Mouse (Mus musculus) forebrain, embryonic 15.5 days (tissue): ENCODE measurements around the gene Cadps. TPM values are rescaled to one million over a fixed set of nuclear protein-coding genes. Genes with fewer than 3 reads are reported as not detected.
A peak's percentile ranks its signal among the peaks of the same experiment; 100 is the strongest.

Experiments used
- ATAC-seq: fragments of 200-750 bp; cut with Nextera tagmentation; replicated peaks from 2 replicates; pipeline ENCODE4 v1.8.0; 2017; ENCODE audit warnings: mild to moderate bottlenecking, moderate TSS enrichment, moderate library complexity
- H3K27ac ChIP-seq: fragments of 300-500 bp; sonication (generic); replicated peaks from 2 replicates; pipeline ENCODE4 v1.5.1; 2015; ENCODE audit warnings: mild to moderate bottlenecking, inconsistent platforms
- H3K27me3 ChIP-seq: fragments of 300-500 bp; sonication (generic); 2 replicates; pipeline ENCODE4 v1.6.1; 2015; ENCODE audit warnings: inconsistent platforms
- H3K36me3 ChIP-seq: fragments of 300-500 bp; sonication (generic); 2 replicates; pipeline ENCODE4 v1.6.1; 2015; ENCODE audit warnings: mild to moderate bottlenecking, inconsistent platforms
- H3K4me1 ChIP-seq: fragments of 300-500 bp; sonication (generic); 2 replicates; pipeline ENCODE4 v1.6.1; 2015; ENCODE audit warnings: inconsistent platforms
- H3K4me2 ChIP-seq: fragments of 300-500 bp; sonication (generic); replicated peaks from 2 replicates; pipeline ENCODE4 v1.6.1; 2015; ENCODE audit warnings: mild to moderate bottlenecking, inconsistent platforms
- H3K4me3 ChIP-seq: fragments of 300-500 bp; sonication (generic); 2 replicates; pipeline ENCODE4 v1.5.1; 2015; ENCODE audit warnings: mild to moderate bottlenecking, inconsistent platforms
- H3K9ac ChIP-seq: fragments of 300-500 bp; sonication (generic); replicated peaks from 2 replicates; pipeline ENCODE4 v1.6.1; 2015; ENCODE audit warnings: mild to moderate bottlenecking, inconsistent platforms
- H3K9me3 ChIP-seq: fragments of 300-500 bp; sonication (generic); 2 replicates; pipeline ENCODE4 v1.6.1; 2016; ENCODE audit warnings: inconsistent platforms
- WGBS: fragments of 180-500 bp; shearing (Covaris S2); methylation state at CpG from one replicate; pipeline ENCODE4 v1.1.7; 2015; ENCODE audit warnings: mixed read lengths; 5-methylcytosine and 5-hydroxymethylcytosine counted together
- polyA plus RNA-seq: library from polyadenylated mRNA; unstranded; fragments of >200 nt; fragmentation: Nextera tagmentation; extraction: Ambion mirVana; gene quantifications from 2 replicates; pipeline ENCODE4 v1.2.1, GENCODE M21; 2015

The Cadps gene
- 27.2 and 33.9 TPM in 2 replicates for polyA plus RNA-seq

DNA sequence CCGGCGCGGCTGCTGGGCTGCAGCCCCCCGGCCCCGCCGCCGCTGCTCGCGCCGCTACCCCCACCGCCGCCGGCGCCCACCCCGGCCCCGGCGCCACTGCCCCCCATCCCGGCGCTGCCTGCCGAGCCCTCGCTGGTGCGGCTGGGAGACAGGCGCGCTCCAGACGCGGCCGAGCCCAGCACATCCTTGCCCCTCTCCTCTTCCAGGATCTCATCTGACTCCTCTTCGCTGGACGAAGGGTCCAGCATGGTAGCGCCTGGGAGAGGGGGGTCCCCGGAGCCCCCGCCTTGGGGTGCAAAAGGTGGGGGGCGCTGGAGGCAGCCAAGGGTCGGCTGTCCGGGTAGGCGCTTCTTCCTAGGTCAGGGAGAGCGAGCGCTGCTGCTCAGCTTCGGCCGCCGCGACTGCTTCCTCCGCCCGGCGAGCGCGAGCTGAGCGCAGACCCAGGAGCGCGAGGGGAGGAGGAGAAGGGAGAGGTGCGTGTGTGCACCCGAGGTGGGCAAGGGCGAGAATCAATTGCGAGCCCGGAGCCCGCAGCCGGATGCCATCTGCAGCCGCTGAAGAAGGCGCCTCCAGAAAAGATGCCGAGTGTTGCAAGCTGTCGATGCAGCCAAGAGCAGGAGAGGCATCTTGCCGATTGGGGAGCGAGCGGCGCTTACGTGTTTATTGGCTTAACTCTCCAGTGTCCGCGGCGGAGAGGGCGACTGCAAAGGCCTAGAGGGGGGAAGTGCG is at the start of gene Cadps:
Gene Cadps, minus strand, starts transcription at position 589 of the 729 bp plus-strand sequence.
- H3K9ac ChIP-seq, result peak within 1 kb of the TSS; percentile 96
- H3K4me1 ChIP-seq, result peaks cover 39% of the 10 kb centered on the region
- H3K36me3 ChIP-seq, result no peaks in the 10 kb centered on the region
- H3K27me3 ChIP-seq, result no peaks in the 10 kb centered on the region
- peak within 1 kb of the TSS; percentile 66 for H3K4me2 ChIP-seq
- ATAC-seq, result peak; percentile 80
- peak within 1 kb of the TSS; percentile 89 for H3K4me3 ChIP-seq
- 2% methylated on average over 66 of the region's 71 CpGs for WGBS
- H3K9me3 ChIP-seq, result no peaks in the 10 kb centered on the region
- H3K27ac ChIP-seq, result peak within 1 kb of the TSS; percentile 98

DNA sequence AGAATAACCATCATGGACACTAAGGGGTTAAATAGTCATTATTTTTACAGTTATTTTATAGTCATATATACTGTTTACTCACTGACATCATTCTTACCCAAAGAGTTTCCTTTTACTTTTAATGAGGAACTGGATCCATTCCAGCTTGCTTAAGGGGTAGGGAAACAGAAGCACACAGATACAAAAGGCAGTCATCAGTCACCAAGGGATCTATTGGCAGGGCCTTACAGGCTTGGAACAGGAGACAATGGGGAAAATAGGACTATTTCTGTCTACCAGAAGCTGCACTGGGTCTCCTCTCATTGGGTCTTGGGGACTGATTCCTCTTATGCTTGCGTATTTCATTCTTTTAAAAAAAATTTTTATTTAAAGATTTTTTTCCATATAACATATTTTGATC is 46.7 kb upstream of the Cadps start:
- no peak for ATAC-seq
- WGBS, result 68% methylated on average over 1 of the region's 1 CpGs
- Histone ChIP-seq H3K27me3 (no peaks in the 10 kb centered on the region), H3K4me1 (no peaks in the 10 kb centered on the region), H3K27ac (no peak overlapping the region), H3K4me3 (no peak overlapping the region), H3K4me2 (no peak overlapping the region), H3K9ac (no peak overlapping the region), H3K9me3 (no peaks in the 10 kb centered on the region), H3K36me3 (no peaks in the 10 kb centered on the region)

DNA sequence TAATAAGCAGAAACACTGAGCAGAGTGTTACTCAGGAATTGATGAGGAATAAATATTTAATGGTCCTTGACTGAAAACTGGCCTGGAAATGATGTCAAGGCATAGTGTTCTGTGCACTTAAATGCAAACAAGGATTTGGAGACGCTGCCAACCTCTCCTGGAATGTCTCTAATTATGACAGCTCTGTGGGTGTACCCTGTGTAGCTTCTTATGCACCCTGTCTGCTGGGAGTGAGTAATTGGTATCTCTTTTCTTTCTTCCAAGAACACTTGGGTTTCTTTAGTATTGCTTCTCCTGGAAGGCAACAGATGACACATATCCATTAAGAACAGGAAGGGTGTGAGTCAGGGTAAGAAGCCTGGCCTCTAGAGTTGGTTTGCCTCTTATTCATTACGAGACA is 42.4 kb upstream of the Cadps start:
- H3K4me3 ChIP-seq, result no peak overlapping the region
- no peak overlapping the region for H3K27ac ChIP-seq
- H3K36me3 ChIP-seq, result no peaks in the 10 kb centered on the region
- H3K9ac ChIP-seq, result no peak overlapping the region
- no peaks in the 10 kb centered on the region for H3K4me1 ChIP-seq
- ATAC-seq, result no peak
- no peaks in the 10 kb centered on the region for H3K27me3 ChIP-seq
- no peaks in the 10 kb centered on the region for H3K9me3 ChIP-seq
- H3K4me2 ChIP-seq, result no peak overlapping the region
- WGBS, result 60% methylated on average over 2 of the region's 2 CpGs

DNA sequence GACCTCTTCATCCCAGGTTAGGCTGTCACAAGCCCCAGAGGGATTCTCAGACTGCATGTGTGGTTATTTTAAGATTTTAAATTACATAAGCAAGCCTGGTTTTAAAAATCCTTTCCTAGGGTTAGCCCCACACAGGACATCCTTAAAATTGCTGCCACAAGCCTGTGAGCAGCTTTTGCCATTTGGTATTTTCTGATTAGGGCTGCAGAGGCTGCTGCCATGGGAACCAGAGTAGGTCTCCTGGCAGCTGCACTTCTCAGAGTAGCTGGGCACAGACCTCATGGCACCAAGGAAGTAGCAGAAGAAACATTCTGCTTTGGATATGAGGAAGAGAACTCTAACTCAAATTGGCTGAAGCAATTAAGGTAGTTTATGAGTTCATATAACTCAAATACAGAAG is 21.0 kb upstream of the Cadps start:
- no peaks in the 10 kb centered on the region for H3K9me3 ChIP-seq
- H3K9ac ChIP-seq, result no peak overlapping the region
- H3K4me3 ChIP-seq, result no peak overlapping the region
- no peak overlapping the region for H3K27ac ChIP-seq
- H3K36me3 ChIP-seq, result no peaks in the 10 kb centered on the region
- no peak for ATAC-seq
- H3K4me2 ChIP-seq, result no peak overlapping the region
- no peaks in the 10 kb centered on the region for H3K27me3 ChIP-seq
- peaks cover 6% of the 10 kb centered on the region; the same call in 1 of the 2 replicates for H3K4me1 ChIP-seq

DNA sequence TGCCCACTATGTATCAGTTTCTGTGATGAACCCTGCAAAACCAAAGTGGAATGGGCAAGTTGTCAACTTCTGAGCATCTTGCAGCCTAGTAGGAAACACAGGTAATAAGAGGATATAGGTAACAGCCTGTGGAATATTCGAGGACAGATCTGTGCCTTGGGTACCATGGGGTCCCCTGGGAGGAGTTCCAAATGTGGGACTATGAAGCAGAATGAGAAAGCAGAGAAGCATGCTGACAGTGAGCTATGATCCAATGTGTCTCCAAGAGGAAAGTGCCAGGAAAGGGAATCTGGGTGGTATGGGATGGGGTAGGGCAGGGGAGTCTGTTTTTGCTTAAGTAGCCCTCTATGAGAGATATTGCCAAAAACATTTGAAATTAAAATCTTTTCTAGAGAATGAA is 16.6 kb upstream of the Cadps start:
- Histone ChIP-seq H3K4me1 (peaks cover 19% of the 10 kb centered on the region), H3K27me3 (no peaks in the 10 kb centered on the region), H3K4me2 (no peak overlapping the region), H3K4me3 (no peak overlapping the region), H3K36me3 (no peaks in the 10 kb centered on the region), H3K9ac (no peak overlapping the region), H3K27ac (no peak overlapping the region; the same call in 1 of the 2 replicates), H3K9me3 (no peaks in the 10 kb centered on the region)
- 70% methylated on average over 1 of the region's 1 CpGs for WGBS
- ATAC-seq, result 0 out of 2 replicates have a peak, but pooled peaks have one; percentile 38

DNA sequence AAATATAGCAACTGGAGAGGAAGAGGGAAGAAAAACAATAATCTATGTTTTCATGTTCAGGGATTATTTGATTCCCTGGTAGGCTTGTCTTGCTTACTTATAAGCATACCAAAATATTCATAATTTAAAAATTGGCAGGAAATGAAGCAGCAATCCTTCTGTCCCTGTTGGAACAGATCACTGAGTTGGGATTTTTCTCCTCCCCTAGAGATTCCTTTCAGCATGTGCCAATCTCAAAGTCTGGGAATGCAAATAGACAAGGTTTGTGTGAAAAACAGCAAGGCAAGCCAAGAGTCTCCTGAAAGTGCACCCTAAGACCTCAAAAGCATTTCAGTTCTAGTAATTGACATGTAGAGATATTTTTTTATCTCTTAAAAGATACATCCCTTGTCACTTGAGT is 16.1 kb upstream of the Cadps start:
- no peak overlapping the region for H3K9ac ChIP-seq
- no peak overlapping the region for H3K4me3 ChIP-seq
- peak; percentile 48 for ATAC-seq
- no peaks in the 10 kb centered on the region for H3K36me3 ChIP-seq
- no peak overlapping the region for H3K4me2 ChIP-seq
- H3K4me1 ChIP-seq, result peaks cover 19% of the 10 kb centered on the region
- no peak overlapping the region; the same call in 1 of the 2 replicates for H3K27ac ChIP-seq
- no peaks in the 10 kb centered on the region for H3K9me3 ChIP-seq
- no peaks in the 10 kb centered on the region for H3K27me3 ChIP-seq

DNA sequence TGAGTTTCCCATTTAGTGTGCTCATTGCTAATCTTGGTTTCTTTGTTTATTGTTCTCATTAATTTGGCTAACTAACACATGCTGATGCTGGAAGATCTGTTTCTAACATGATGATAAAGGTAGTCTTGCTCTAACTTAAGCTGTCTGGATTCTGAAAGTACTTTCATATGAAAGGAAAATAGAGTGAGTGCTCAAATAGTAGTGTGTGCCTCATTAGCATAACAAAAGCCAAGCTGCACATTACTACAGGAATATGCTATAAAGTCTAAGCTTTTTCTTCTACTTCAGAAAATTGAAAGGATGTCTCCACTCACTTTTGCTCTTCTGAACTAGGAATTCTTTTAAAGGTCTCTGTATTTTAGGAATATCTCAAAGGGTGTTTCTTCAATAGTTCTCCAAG is 15.4 kb upstream of the Cadps start:
- Histone ChIP-seq H3K4me3 (no peak overlapping the region), H3K27ac (0 out of 2 replicates have a peak overlapping the region, but pooled peaks have one; percentile 4), H3K4me1 (peaks cover 19% of the 10 kb centered on the region), H3K36me3 (no peaks in the 10 kb centered on the region), H3K9me3 (no peaks in the 10 kb centered on the region), H3K9ac (no peak overlapping the region), H3K4me2 (no peak overlapping the region), H3K27me3 (no peaks in the 10 kb centered on the region)
- peak; percentile 69; the same call in 1 of the 2 replicates for ATAC-seq

DNA sequence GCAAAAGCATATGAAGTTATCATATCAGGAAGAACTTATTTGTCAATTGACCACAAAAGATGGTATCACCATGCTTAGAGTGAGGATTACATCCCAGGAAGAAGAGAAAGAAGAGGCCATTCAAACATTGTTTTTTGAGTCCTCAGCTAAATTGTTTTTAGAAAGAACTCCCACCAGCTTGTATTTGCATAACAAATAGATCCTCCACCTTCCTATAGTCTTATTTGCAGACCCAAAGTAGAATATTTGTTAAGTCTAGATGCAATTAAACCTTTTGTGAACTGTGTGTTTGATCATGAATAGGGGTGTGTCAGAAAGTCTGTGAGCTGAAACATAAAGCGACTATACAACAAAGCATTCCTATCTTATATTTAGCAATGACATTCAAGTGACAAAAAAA is 15.0 kb upstream of the Cadps start:
- 8% methylated on average over 1 of the region's 1 CpGs for WGBS
- Histone ChIP-seq H3K27me3 (no peaks in the 10 kb centered on the region), H3K9ac (no peak overlapping the region), H3K4me2 (no peak overlapping the region), H3K4me3 (no peak overlapping the region), H3K4me1 (peaks cover 19% of the 10 kb centered on the region), H3K36me3 (no peaks in the 10 kb centered on the region), H3K9me3 (no peaks in the 10 kb centered on the region), H3K27ac (0 out of 2 replicates have a peak overlapping the region, but pooled peaks have one; percentile 4)
- no peak for ATAC-seq

DNA sequence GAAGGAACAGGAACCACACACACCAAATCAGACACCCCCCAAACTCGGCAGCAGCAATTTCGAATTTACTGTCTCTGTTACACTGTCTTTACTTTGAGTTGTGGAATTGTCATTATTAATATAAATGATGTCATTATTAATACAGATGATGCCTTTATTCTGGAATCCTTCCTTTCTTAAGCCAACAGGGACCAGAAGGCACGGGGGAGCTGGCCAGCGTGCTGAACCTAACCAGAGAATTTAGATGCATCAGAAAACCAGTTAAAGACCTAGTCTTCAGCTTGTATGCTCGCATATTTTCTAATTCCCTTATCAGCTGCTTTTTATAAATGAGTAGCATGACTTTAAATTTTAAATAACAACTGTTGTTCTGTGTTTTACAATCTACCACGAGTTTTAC is 902 bp upstream of the Cadps start:
- ATAC-seq, result no peak
- WGBS, result 17% methylated on average over 6 of the region's 6 CpGs
- peaks cover 33% of the 10 kb centered on the region for H3K4me1 ChIP-seq
- H3K4me3 ChIP-seq, result peak overlapping the region; percentile 89
- no peaks in the 10 kb centered on the region for H3K36me3 ChIP-seq
- peak overlapping the region; percentile 98; the same call in 1 of the 2 replicates for H3K27ac ChIP-seq
- no peaks in the 10 kb centered on the region for H3K9me3 ChIP-seq
- H3K9ac ChIP-seq, result no peak overlapping the region
- H3K27me3 ChIP-seq, result no peaks in the 10 kb centered on the region
- no peak overlapping the region for H3K4me2 ChIP-seq

DNA sequence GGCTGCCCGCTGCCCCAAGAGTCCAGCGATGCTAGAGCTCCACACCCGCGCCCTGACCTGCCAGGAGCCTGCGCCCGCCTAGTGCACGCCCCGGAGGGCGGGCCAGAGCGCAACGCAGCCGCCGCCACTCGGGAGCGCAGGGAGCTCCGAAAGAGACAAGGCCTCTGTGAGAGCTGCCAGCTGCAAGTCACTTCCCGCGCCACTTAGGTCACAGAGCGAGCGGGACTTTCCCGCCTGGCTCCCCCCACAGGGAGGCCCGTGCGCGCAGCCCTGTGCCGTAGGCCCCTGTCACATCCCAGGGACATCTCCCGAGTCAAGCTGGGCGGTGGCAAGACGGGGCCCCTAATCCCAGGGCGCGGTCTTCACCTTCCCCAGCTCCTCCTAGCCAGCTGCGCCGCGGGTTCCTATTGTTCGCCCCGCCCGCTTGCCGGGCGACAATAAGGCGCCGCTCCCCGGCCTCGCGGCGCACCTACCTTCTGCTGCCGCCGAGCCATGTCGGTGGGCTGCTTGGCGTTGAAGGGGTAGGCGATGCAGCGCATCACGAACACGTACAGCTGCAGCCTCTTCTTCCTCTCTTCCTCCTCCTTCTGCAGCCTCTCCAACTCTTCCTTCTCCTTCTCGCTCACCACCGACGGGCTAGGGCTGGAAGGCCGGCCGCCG is 918 bp downstream of the Cadps start:
- Histone ChIP-seq H3K4me3 (peak overlapping the region; percentile 89), H3K27me3 (no peaks in the 10 kb centered on the region), H3K9me3 (no peaks in the 10 kb centered on the region), H3K4me1 (peaks cover 44% of the 10 kb centered on the region), H3K36me3 (no peaks in the 10 kb centered on the region), H3K9ac (peak overlapping the region; percentile 96), H3K4me2 (peak overlapping the region; percentile 66), H3K27ac (peak overlapping the region; percentile 98)
- under 1% methylated on average over 53 of the region's 58 CpGs for WGBS
- peak; percentile 80 for ATAC-seq

DNA sequence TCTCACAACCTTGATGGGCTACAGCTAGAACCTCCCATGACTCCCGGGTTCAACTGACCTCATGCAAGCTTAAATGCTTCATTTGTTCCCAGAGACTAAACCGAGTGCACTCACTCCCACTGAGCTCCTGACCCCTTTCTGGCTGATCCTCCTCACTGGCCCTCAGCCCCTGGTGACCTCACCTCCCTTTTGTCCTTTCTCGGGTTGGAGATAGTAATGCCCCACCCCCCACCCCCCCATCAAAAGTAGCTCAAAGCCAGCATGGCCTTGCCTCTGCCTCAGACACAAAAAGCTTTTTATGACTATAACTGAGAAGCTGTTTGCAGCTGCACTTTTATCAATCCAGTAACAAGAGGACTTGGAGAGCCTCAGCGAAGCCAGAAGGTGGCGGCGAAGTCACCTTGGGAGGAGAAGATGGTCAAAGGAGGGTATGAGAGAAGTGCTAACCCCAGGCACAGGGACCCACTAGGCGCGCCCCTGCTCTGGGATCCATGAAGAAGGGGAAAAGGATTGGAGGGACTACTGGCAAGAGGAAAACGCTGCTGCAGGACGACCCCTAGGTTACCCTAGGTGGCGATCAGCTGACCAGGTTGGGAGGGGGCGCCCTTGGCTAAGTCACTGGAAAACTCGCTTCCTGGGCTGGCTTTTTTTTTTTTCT is 1.6 kb downstream of the Cadps start:
- peak overlapping the region; percentile 98 for H3K27ac ChIP-seq
- H3K4me1 ChIP-seq, result peaks cover 44% of the 10 kb centered on the region
- under 1% methylated on average over 12 of the region's 13 CpGs for WGBS
- peak; percentile 5 for ATAC-seq
- no peaks in the 10 kb centered on the region for H3K36me3 ChIP-seq
- H3K9ac ChIP-seq, result peak overlapping the region; percentile 96
- H3K4me2 ChIP-seq, result peak overlapping the region; percentile 66
- peak overlapping the region; percentile 89 for H3K4me3 ChIP-seq
- no peaks in the 10 kb centered on the region for H3K9me3 ChIP-seq
- H3K27me3 ChIP-seq, result no peaks in the 10 kb centered on the region

DNA sequence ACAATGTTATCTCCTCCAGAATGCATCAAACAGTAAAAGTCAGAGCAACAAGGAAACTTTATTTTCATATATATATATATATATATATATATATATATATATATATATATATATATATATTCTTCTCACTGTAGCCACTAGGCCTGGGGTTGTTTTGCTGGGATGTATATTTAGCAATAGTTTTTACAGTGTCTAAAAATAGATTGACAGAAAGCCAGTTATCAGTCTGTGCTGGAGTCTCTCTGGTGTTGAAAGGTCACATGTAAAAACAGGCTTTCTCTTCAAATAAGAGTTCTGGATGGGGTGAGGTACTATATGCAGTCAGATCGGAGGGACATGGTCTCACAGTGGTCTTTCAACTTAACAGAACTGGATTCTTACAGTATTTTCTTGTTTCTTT is 2.7 kb downstream of the Cadps start:
- no peak overlapping the region for H3K4me3 ChIP-seq
- no peak for ATAC-seq
- H3K9ac ChIP-seq, result no peak overlapping the region
- peaks cover 44% of the 10 kb centered on the region for H3K4me1 ChIP-seq
- 75% methylated on average over 1 of the region's 1 CpGs for WGBS
- no peaks in the 10 kb centered on the region for H3K36me3 ChIP-seq
- no peak overlapping the region for H3K27ac ChIP-seq
- H3K4me2 ChIP-seq, result peak overlapping the region; percentile 66
- H3K9me3 ChIP-seq, result no peaks in the 10 kb centered on the region
- H3K27me3 ChIP-seq, result no peaks in the 10 kb centered on the region
